Mouse (Mus musculus) lung, embryonic 14.5 days (tissue): Measurements from ENCODE around the gene 4933428G20Rik. TPM values are rescaled to one million over a fixed set of nuclear protein-coding genes. Genes with fewer than 3 reads are reported as not detected.

Experiments used
- ATAC-seq: fragments of 200-750 bp; cut with Nextera tagmentation; 2 replicates; pipeline ENCODE4 v1.8.0; 2017; ENCODE audit warnings: mild to moderate bottlenecking, moderate TSS enrichment, moderate library complexity; ENCODE audit not compliant: insufficient read depth
- DNase-seq: peaks from one replicate; pipeline ENCODE4 v3.0.0-alpha.2; 2015
- H3K27ac ChIP-seq: fragments of 300-500 bp; sonication (generic); 2 replicates; pipeline ENCODE4 v1.5.1; 2014; ENCODE audit warnings: low read depth, mild to moderate bottlenecking, moderate library complexity
- H3K27me3 ChIP-seq: fragments of 300-500 bp; sonication (generic); 2 replicates; pipeline ENCODE4 v1.6.1; 2014; ENCODE audit warnings: low read length, control low read depth; ENCODE audit not compliant: insufficient read depth
- H3K36me3 ChIP-seq: fragments of 300-500 bp; sonication (generic); 2 replicates; pipeline ENCODE4 v1.6.1; 2014; ENCODE audit warnings: control low read depth; ENCODE audit not compliant: insufficient read depth
- H3K4me1 ChIP-seq: fragments of 300-500 bp; sonication (generic); 2 replicates; pipeline ENCODE4 v1.6.1; 2014; ENCODE audit warnings: antibody characterized with exemption, control low read depth; ENCODE audit not compliant: insufficient read depth
- H3K4me2 ChIP-seq: fragments of 300-500 bp; sonication (generic); 2 replicates; pipeline ENCODE4 v1.6.1; 2014; ENCODE audit warnings: mild to moderate bottlenecking
- H3K4me3 ChIP-seq: fragments of 300-500 bp; sonication (generic); 2 replicates; pipeline ENCODE4 v1.5.1; 2014; ENCODE audit warnings: low read depth, low read length
- H3K9ac ChIP-seq: fragments of 300-500 bp; sonication (generic); 2 replicates; pipeline ENCODE4 v1.6.1; 2014
- H3K9me3 ChIP-seq: fragments of 300-500 bp; sonication (generic); 2 replicates; pipeline ENCODE4 v1.6.1; 2016; ENCODE audit warnings: low read depth, low read length, control low read depth
- CTCF ChIP-seq: IDR thresholded peaks from 2 replicates; pipeline ENCODE4 v1.5.1; 2016; ENCODE audit warnings: antibody characterized with exemption, low read depth
- WGBS: fragments of 180-500 bp; shearing (Covaris S2); extraction: QIAGEN DNeasy Blood & Tissue Kit; methylation state at CpG from one replicate; pipeline ENCODE4 v1.1.7; 2014; 5-methylcytosine and 5-hydroxymethylcytosine counted together
- polyA plus RNA-seq: library from polyadenylated mRNA; unstranded; fragments of >200 nt; fragmentation: Nextera tagmentation; extraction: Ambion mirVana; gene quantifications from 2 replicates; pipeline ENCODE4 v1.2.1, GENCODE M21; 2014

The 4933428G20Rik gene
- polyA plus RNA-seq, 1 experiment from 2014 or later, result 0.13 TPM

DNA sequence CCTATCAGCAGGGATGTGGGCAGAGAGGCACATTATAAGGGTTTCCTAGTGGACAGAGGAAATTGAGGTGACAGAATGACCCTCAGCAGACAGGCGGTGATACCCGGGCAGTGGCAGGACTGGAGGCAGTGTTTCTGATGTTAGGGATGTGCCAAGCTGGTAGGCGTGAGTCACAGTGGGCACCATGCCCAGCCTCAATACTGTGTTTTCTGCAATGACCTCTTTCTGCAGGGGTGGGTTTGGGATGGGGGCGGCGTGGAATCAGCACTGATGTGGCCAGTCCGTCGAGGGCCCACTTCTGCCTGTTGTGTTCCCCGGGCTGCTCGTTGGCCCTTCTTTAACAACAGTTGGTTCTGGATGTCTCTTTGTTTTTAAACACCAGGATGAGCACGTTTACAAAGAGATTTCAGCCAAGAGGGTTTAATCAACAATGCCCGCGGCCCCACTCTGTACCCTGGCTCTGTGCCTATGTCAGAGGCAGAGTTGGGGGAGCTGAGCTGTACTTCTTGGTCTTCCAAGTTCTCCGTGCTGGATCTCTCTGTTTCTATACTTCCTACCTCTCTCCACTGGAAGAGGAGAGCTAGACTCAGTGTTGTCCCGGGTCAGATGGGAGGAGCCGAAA lies 59.0 kb downstream of the 4933428G20Rik start:
- Histone ChIP-seq H3K36me3 (peaks cover 29% of the 10 kb centered on the region), H3K27ac (peak overlapping the region; percentile 81), H3K4me1 (peaks cover 50% of the 10 kb centered on the region), H3K27me3 (no peaks in the 10 kb centered on the region), H3K9me3 (no peaks in the 10 kb centered on the region), H3K4me2 (peak overlapping the region; percentile 82), H3K4me3 (peak overlapping the region; percentile 73), H3K9ac (peak overlapping the region; percentile 81)
- TF ChIP-seq CTCF, result no peak
- DNase-seq (peak; percentile 34), ATAC-seq (no peak)
- 24% methylated on average over 15 of the region's 15 CpGs for WGBS

Other genes with a start within 250 kb of the 4933428G20Rik start
- gene Npepps, start 219.7 kb downstream of the 4933428G20Rik start, polyA plus RNA-seq, result 70.7 and 76.2 TPM in 2 replicates
- gene Mrpl45, start 184.6 kb downstream of the 4933428G20Rik start, polyA plus RNA-seq, result 46.0 and 48.1 TPM in 2 replicates
- gene Gpr179, start 148.3 kb downstream of the 4933428G20Rik start, polyA plus RNA-seq, result 0.08 and 0.09 TPM in 2 replicates
- gene Socs7, start 137.8 kb downstream of the 4933428G20Rik start, polyA plus RNA-seq, result 1.9 and 2.7 TPM in 2 replicates
- 7.0 and 7.9 TPM in 2 replicates for gene Arhgap23, start 84.8 kb downstream of the 4933428G20Rik start, polyA plus RNA-seq
- 0.68 and 0.70 TPM in 2 replicates for gene Srcin1, start 75.8 kb upstream of the 4933428G20Rik start, polyA plus RNA-seq
- gene Epop, start 129.4 kb upstream of the 4933428G20Rik start, polyA plus RNA-seq, result 6.1 and 7.4 TPM in 2 replicates
- gene Mllt6, start 163.1 kb upstream of the 4933428G20Rik start, polyA plus RNA-seq, result 5.2 TPM in 2 replicates
- gene Cisd3, start 185.5 kb upstream of the 4933428G20Rik start, polyA plus RNA-seq, result 27.1 and 35.3 TPM in 2 replicates
- gene Pcgf2, start 200.2 kb upstream of the 4933428G20Rik start, polyA plus RNA-seq, result 16.0 and 19.7 TPM in 2 replicates
- 496 and 514 TPM in 2 replicates for gene Psmb3, start 203.1 kb upstream of the 4933428G20Rik start, polyA plus RNA-seq
- gene Pip4k2b, start 244.4 kb upstream of the 4933428G20Rik start, polyA plus RNA-seq, result 1.3 and 2.3 TPM in 2 replicates